Mouse (Mus musculus) lung, postnatal 0 days (tissue): ENCODE measurements at regions not wholly inside any gene's neighbourhood (a gene's known extent, or its start where the extent isn't known, plus 50 kb on each side); places are given as distances from the start of the nearest gene placed in this dataset.
A peak's percentile ranks its signal among the peaks of the same experiment; 100 is the strongest.

Experiments used
- ATAC-seq: fragments of 200-750 bp; cut with Nextera tagmentation; 2 replicates; pipeline ENCODE4 v1.8.0; 2017; ENCODE audit warnings: moderate library complexity
- DNase-seq: peaks from one replicate; pipeline ENCODE4 v3.0.0-alpha.2; 2016; ENCODE audit warnings: low spot score
- H3K27ac ChIP-seq: fragments of 300-500 bp; sonication (generic); 2 replicates; pipeline ENCODE4 v1.5.1; 2014; ENCODE audit warnings: antibody characterized with exemption, mild to moderate bottlenecking, low read length, mixed read lengths
- H3K27me3 ChIP-seq: fragments of 300-500 bp; sonication (generic); replicated peaks from 2 replicates; pipeline ENCODE4 v1.6.1; 2014; ENCODE audit warnings: low read length, mixed read lengths; ENCODE audit not compliant: insufficient read depth
- H3K36me3 ChIP-seq: fragments of 300-500 bp; sonication (generic); 2 replicates; pipeline ENCODE4 v1.6.1; 2014; ENCODE audit warnings: low read length, mixed read lengths; ENCODE audit not compliant: insufficient read depth
- H3K4me1 ChIP-seq: fragments of 300-500 bp; sonication (generic); 2 replicates; pipeline ENCODE4 v1.6.1; 2014; ENCODE audit warnings: antibody characterized with exemption, low read depth, low read length, mixed read lengths; ENCODE audit not compliant: insufficient read depth
- H3K4me2 ChIP-seq: fragments of 300-500 bp; sonication (generic); replicated peaks from 2 replicates; pipeline ENCODE4 v1.6.1; 2014; ENCODE audit warnings: low read depth, mild to moderate bottlenecking, low read length, moderate library complexity, mixed read lengths
- H3K4me3 ChIP-seq: fragments of 300-500 bp; sonication (generic); 2 replicates; pipeline ENCODE4 v1.5.1; 2014; ENCODE audit warnings: low read depth, low read length
- H3K9ac ChIP-seq: fragments of 300-500 bp; sonication (generic); replicated peaks from 2 replicates; pipeline ENCODE4 v1.6.1; 2014; ENCODE audit warnings: low read depth, mild to moderate bottlenecking
- H3K9me3 ChIP-seq: fragments of 300-500 bp; sonication (generic); 2 replicates; pipeline ENCODE4 v1.6.1; 2016; ENCODE audit warnings: low read length, mixed read lengths
- CTCF ChIP-seq: IDR thresholded peaks from 2 replicates; pipeline ENCODE4 v1.5.1; 2016; ENCODE audit warnings: antibody characterized with exemption, mild to moderate bottlenecking
- EP300 ChIP-seq: IDR thresholded peaks from 2 replicates; pipeline ENCODE4 v1.6.1; 2016; ENCODE audit warnings: antibody characterized with exemption, mild to moderate bottlenecking, control low read depth
- WGBS: fragments of 180-500 bp; shearing (Covaris S2); extraction: QIAGEN DNeasy Blood & Tissue Kit; methylation state at CpG from one replicate; pipeline ENCODE4 v1.1.7; 2014; 5-methylcytosine and 5-hydroxymethylcytosine counted together

- H3K27me3 ChIP-seq: no peaks in the 10 kb centered on the region
- DNase-seq (peak; percentile 79), ATAC-seq (peak; percentile 78)
- H3K4me3 ChIP-seq: no peak overlapping the region
- no peak overlapping the region for H3K9ac ChIP-seq
- 48% methylated on average over 4 of the region's 4 CpGs for WGBS
- H3K27ac ChIP-seq: no peak overlapping the region
- no peaks in the 10 kb centered on the region for H3K4me1 ChIP-seq
- no peaks in the 10 kb centered on the region for H3K9me3 ChIP-seq
- H3K36me3 ChIP-seq: no peaks in the 10 kb centered on the region
- TF ChIP-seq CTCF (no peak), EP300 (no peak)
- no peak overlapping the region for H3K4me2 ChIP-seq
Observed at GRCm38 (mm10) chr6:35651401-35651800, 111.7 kb upstream of the Mtpn start.

- H3K36me3 ChIP-seq: no peaks in the 10 kb centered on the region
- no peak overlapping the region for H3K9ac ChIP-seq
- DNase-seq (no peak), ATAC-seq (no peak)
- H3K4me1 ChIP-seq: no peaks in the 10 kb centered on the region
- no peak overlapping the region for H3K27ac ChIP-seq
- no peak overlapping the region for H3K4me2 ChIP-seq
- no peak overlapping the region for H3K4me3 ChIP-seq
- H3K9me3 ChIP-seq: no peaks in the 10 kb centered on the region
- TF ChIP-seq EP300 (no peak), CTCF (no peak)
- 82% methylated on average over 7 of the region's 7 CpGs for WGBS
- no peaks in the 10 kb centered on the region for H3K27me3 ChIP-seq
Observed at GRCm38 (mm10) chr6:35645210-35645609, 105.5 kb upstream of the Mtpn start.

GRCm38 (mm10) chr6:35640672-35641071 lies 101.0 kb upstream of the Mtpn start:
- no peaks in the 10 kb centered on the region for H3K27me3 ChIP-seq
- H3K4me3 ChIP-seq: no peak overlapping the region
- H3K4me1 ChIP-seq: no peaks in the 10 kb centered on the region
- TF ChIP-seq CTCF: no peak
- no peak for TF ChIP-seq EP300
- H3K4me2 ChIP-seq: no peak overlapping the region
- no peak for ATAC-seq
- no peak overlapping the region for H3K27ac ChIP-seq
- H3K9me3 ChIP-seq: no peaks in the 10 kb centered on the region
- peak; percentile 7 for DNase-seq
- no peaks in the 10 kb centered on the region for H3K36me3 ChIP-seq
- H3K9ac ChIP-seq: no peak overlapping the region

- Histone ChIP-seq H3K4me2 (no peak overlapping the region), H3K4me3 (no peak overlapping the region), H3K27me3 (no peaks in the 10 kb centered on the region), H3K36me3 (no peaks in the 10 kb centered on the region), H3K9me3 (no peaks in the 10 kb centered on the region), H3K4me1 (no peaks in the 10 kb centered on the region), H3K9ac (no peak overlapping the region), H3K27ac (no peak overlapping the region)
- WGBS: 31% methylated on average over 2 of the region's 2 CpGs
- no peak for DNase-seq
- ATAC-seq: no peak
- TF ChIP-seq EP300 (no peak), CTCF (no peak)
Observed at GRCm38 (mm10) chr6:35608336-35608735, 68.6 kb upstream of the Mtpn start.

- no peak for DNase-seq
- WGBS: 66% methylated on average over 3 of the region's 3 CpGs
Observed at GRCm38 (mm10) chr6:35605100-35605499, 65.4 kb upstream of the Mtpn start.

GRCm38 (mm10) chr6:35601373-35601772 lies 61.7 kb upstream of the Mtpn start:
- ATAC-seq (no peak), DNase-seq (no peak)
- 73% methylated on average over 1 of the region's 1 CpGs for WGBS

More at GRCm38 (mm10) chr6:35605100-35605499, 65.4 kb upstream of the Mtpn start:
- Histone ChIP-seq H3K9ac (no peak overlapping the region), H3K27me3 (no peaks in the 10 kb centered on the region), H3K4me1 (no peaks in the 10 kb centered on the region), H3K27ac (no peak overlapping the region), H3K4me3 (no peak overlapping the region), H3K36me3 (no peaks in the 10 kb centered on the region), H3K9me3 (no peaks in the 10 kb centered on the region), H3K4me2 (no peak overlapping the region)
- TF ChIP-seq CTCF (no peak), EP300 (no peak)
- no peak for ATAC-seq

GRCm38 (mm10) chr6:35599841-35600240 lies 60.2 kb upstream of the Mtpn start:
- no peak overlapping the region for H3K27ac ChIP-seq
- no peaks in the 10 kb centered on the region for H3K9me3 ChIP-seq
- TF ChIP-seq CTCF (no peak), EP300 (no peak)
- DNase-seq: no peak
- H3K4me3 ChIP-seq: no peak overlapping the region
- H3K27me3 ChIP-seq: no peaks in the 10 kb centered on the region
- no peak overlapping the region for H3K9ac ChIP-seq
- no peak for ATAC-seq
- 45% methylated on average over 1 of the region's 1 CpGs for WGBS
- no peak overlapping the region for H3K4me2 ChIP-seq
- no peaks in the 10 kb centered on the region for H3K4me1 ChIP-seq
- no peaks in the 10 kb centered on the region for H3K36me3 ChIP-seq

More at GRCm38 (mm10) chr6:35601373-35601772, 61.7 kb upstream of the Mtpn start:
- Histone ChIP-seq H3K9ac (no peak overlapping the region), H3K27me3 (no peaks in the 10 kb centered on the region), H3K4me3 (no peak overlapping the region), H3K9me3 (no peaks in the 10 kb centered on the region), H3K36me3 (no peaks in the 10 kb centered on the region), H3K4me2 (no peak overlapping the region), H3K27ac (no peak overlapping the region), H3K4me1 (no peaks in the 10 kb centered on the region)
- TF ChIP-seq CTCF: no peak
- no peak for TF ChIP-seq EP300
